Mouse (Mus musculus) cerebellum, postnatal 25 days (tissue): Measurements from ENCODE around the gene H2bfm.
"Not testable (repeated sequence)": the region's sequence is repeated elsewhere in the genome, so short reads cannot be mapped to it uniquely, and the experiment has no call there.

ENCODE experiments used
- DNase-seq, 2 experiments: peaks; one replicate each; pipeline ENCODE4 v3.0.0; 2021; ENCODE audit warnings: mixed read lengths in 2 of 2

The H2bfm gene

DNA sequence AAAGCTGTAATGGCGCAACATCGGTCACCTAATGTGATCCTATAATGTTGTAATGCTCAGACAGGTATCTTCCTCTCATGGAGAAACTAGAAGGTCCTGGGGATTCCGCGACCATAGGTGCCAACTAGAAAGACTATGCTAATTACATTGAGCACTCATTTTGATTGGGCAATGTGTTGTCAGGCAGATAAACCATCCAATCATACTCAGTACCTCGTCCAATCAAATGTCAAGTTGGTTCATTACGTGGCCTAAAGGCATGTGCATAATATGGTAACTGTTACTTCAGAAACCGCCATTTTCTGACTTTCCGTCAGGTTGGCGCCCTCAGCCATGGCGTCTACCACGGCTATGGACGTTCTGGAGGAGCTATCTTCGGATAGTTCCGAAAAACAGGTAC lies at the start of gene H2bfm:
H2bfm (plus strand) TSS at position 295 of the 400 bp plus-strand sequence.
- DNase-seq: no peak

GRCm38 (mm10) chrX:136895757-136896156 lies 31.4 kb upstream of the H2bfm start:
- DNase-seq: peak in 1 of 2 experiments; percentile 9

- no peak for DNase-seq
These were observed 22.8 kb upstream of the H2bfm start for GRCm38 (mm10) chrX:136904369-136904768.

- no peak for DNase-seq
These were observed 1.3 kb upstream of the H2bfm start for GRCm38 (mm10) chrX:136925863-136926262.

GRCm38 (mm10) chrX:136937985-136938384 lies 10.9 kb downstream of the H2bfm start:
- DNase-seq: no peak

DNA sequence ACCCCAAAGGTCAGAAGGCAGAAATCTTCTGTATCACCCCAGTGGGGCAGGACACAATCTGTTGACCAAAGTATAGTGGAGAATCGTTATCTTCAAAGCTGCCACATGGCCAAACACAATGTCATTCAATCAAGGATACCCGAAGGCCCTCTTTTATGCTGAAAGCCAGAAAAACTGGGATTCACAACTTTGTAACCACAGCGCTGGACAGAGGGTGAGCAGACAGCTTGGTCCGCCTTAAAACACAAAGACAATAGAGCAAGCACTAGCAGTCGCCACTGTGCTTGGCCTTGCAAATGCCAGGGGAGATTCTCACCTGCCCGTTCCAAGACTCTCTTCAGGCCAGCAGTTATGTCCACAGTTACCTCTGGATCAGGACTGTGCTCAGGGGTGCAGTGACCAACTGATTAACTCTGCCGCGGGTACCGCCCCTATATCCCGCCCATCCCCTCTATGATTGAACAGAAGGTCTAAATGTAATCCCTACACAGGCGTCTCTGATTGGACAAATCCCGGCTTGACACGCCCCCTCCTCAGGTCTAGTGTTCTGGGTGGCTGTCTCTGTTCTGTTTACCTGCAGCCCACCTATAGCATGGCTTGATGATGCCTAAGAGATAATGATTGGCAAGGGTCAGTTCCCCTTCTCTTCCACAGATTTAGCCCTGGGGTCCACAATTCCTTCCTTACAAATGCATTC lies 30.6 kb downstream of the H2bfm start:
- peak; percentile 85 to 87 for DNase-seq

DNA sequence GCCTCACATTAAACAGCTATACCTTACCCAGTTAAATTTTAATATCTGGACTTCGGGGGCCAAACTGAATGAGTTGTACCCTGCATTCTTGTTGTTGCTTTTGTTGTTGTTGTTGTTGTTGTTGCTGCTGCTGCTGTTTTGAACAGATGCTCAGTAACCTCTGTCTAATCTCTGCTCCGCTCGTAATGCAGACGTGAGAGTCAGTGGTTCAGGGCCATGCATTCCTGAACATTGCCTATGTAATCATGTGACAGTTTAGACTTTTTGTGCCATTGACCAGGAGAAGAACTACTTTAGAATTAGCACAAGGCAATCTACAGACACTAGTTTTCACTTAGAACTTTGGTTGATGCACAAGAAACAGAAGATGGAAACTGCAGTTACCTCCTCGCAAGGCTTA lies 31.2 kb downstream of the H2bfm start:
- not testable (repeated sequence) for DNase-seq

- peak; percentile 32 to 59 for DNase-seq
These were observed 32.6 kb downstream of the H2bfm start for GRCm38 (mm10) chrX:136959688-136960087.

DNA sequence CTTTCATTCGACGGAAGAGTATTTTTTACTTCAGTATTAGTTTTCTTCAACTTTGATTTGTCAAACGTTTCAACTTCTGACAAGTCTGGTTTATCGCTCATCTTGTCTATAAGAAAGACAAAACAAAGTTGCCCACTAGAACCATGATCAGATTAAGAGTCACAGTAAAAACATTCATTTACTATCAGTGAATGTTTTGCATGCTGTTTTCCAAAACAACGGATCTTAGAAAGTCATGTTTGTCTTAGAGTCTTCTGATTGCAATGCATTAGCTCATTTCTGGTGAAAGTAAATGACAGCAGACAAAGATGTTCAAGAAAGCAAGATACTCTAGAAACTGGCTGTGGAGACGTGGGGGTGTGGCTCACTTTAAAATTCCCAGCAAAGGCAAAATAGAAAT lies 48.3 kb downstream of the H2bfm start, which contains the start of gene Tmsb15b2:
Tmsb15b2 (minus strand) TSS at position 101 of the 400 bp plus-strand sequence.
- DNase-seq: not testable (repeated sequence)

DNA sequence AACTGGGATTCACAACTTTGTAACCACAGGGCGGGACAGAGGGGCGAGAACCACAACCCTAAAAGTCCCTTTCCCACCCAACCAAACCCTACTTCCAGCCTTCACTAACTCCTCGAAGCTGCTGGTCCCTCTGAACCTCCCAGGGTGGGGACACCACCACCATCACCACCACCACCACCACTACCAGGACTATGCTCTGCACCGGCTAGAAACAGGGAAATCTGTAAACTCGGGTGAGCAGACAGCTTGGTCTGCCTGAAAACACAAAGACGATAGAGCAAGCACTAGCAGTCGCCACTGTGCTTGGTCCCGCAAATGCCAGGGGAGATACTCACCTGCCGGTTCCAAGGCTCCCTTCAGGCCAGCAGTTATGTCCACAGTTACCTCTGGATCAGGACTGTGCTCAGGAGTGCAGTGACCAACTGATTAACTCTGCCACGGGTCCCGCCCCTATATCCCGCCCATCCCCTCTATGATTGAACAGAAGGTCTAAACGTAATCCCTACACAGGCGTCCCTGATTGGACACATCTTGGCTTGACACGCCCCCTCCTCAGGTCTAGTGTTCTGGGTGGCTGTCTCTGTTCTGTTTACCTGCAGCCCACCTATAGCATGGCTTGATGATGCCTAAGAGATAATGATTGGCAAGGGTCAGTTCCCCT lies 49.4 kb downstream of the H2bfm start, which contains the start of the genes Tmsb15l and Tmsb15b1:
Tmsb15l (minus strand) TSS at position 446 of the 661 bp plus-strand sequence.
Tmsb15b1 (minus strand) TSS at position 451 of the 661 bp plus-strand sequence.
- DNase-seq: peak; percentile 48 to 86
